Mouse (Mus musculus) kidney, adult 11 months (tissue): ENCODE measurements around the gene Slc16a11.

Source experiments
- DNase-seq: peaks from one replicate; pipeline ENCODE4 v3.0.0; 2022

Gene Slc16a11

DNA sequence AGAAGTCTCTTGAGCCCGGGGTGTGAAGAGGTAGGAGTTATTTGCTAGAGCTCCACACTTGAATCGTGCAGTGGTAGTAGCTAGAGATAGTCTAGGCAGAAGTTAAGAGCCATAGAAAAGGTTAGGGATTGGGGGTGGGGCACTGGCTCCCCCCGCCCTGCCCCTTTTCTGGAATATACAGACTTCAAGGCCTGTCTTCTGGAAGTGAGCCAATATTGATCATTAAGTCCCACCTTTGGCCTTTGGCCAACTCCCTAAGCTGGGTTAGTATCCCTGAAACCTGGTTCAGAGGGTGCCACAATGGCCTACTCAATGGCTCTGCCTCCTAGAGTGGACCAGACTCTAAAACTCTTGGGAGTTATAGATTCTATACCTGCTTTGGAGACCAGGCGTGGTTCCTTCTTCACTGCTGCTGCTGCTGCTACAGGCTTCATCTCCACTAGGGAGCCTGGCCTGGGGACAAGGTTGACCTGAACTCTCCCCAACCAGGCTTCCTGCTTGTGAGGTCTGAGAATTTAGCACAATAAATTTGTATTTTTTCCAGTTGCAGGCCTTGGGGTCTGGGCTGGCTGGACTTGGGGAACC, 15.2 kb downstream of the Slc16a11 start:
- DNase-seq = no peak

DNA sequence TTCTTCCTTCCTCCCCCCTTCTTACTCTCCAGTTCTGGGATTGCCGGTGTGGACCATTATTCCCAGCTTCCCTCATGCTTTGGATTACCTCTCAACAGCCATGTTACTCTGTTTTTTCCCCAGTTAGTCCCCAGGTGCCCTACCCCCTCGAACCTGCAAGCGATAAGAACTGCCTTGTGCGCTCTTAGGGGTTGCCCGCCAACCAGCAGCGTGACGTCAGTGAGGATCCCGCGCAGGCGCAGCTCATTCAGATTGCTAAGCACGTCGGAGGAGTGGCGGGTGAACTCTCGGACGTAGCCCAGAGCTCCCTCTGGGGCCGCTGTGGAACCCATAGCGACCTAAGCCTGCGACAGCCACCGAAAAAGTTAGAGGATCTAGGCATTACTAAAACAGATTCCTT, 16.3 kb downstream of the Slc16a11 start:
- peak; percentile 81 for DNase-seq

DNA sequence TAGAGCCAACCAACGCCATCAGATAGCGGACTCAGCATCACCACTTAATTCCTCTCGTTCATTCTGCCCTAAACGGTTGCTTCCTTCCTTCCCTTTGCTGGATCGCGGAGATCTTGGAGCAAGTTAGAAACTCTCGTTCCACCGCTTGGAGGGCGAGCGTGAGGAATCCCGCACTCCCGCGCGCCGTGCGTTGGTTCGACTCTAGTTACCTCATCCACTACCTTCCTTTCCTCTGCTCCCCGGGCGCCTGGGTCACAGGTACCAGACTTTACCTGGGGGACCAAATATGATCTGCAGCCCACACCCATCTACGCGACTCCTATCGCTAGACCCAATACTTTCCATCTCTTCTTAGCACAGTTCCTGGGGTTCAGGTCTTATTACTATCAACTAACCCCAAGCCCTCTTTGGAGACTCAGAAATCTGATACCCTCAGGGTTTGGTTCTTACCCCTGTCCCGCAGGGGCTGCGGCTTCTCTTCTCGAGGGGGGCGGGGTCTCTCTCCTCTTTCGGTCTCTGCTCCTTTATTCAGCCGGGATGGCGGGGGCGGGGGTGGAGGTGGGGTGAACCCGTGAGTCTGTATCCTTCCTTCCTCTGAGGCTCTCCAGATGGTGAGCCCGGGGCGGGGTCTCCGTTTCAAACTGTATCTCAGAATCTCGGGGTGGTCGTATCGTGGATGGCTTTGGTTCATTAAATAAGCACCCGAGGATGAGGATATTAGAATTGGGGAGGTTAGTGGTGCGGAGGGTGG, 16.9 kb downstream of the Slc16a11 start, which contains the start of gene Bcl6b:
Gene Bcl6b, minus strand, starts transcription at position 539 of the 751 bp plus-strand sequence.
- no peak for DNase-seq

DNA sequence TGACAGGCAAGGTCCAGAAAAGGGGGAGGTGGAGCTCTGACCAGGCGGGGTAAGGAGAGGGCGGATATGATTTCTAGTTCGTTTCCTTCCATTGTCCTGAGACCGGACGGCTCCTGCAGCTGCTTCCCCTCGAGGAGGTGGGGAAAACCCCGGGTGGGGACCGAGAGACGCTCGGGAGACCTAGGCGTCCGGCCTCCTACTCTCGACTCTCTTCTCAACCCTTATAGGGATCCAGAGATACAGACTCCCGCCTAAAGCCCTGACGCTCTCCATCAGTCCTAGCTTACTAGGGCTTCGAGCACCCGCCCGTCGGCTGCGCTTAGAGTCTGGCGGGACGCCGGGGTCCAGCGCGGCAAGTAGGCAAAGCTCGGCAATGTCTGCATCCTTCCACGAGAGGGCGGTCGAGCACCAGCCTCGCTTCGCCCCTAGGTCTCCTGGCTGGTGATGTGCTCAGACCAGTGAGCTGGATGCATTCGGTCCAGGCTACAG, 17.7 kb downstream of the Slc16a11 start:
- peak; percentile 75 for DNase-seq

DNA sequence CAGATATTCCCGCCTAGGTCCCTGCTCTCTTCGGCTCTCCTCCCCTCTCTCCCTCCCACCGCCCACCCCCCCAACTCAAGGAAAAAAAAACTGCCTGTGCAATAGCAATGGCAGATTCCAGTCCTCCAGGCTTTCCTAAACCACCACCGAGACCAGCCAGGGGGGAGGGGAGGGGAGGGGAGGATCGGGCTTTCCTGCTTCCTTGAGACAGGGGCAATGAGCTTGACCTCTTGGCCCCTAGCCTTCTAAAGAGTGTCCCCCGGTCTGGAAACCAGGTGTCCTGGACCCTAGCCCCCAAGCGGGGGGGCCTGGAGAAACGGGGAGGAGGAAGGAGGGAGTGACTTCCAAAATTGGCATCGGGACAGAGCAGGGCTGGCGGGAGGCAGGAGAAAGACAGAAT, 20.0 kb downstream of the Slc16a11 start:
- DNase-seq = no peak

DNA sequence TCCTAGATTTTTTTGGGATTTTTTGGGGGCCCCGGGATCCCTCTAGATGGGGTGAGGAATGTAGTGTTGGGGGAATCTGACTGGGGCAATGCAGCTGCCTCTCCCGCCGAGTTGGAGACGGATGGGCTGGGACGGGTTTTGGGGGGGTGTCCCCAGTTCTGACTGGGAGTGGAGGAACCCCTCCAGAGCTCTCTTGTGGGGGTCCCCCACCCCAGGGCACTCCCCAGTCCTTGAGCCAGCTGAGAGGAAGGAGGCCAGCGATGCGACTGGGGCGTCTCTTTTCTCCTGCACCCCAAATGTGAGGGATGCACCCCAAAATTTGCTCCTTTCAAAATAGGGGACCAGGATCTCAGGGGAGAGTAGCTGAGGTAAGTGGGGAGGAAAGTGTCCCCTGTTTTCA, 20.5 kb downstream of the Slc16a11 start:
- DNase-seq = no peak

DNA sequence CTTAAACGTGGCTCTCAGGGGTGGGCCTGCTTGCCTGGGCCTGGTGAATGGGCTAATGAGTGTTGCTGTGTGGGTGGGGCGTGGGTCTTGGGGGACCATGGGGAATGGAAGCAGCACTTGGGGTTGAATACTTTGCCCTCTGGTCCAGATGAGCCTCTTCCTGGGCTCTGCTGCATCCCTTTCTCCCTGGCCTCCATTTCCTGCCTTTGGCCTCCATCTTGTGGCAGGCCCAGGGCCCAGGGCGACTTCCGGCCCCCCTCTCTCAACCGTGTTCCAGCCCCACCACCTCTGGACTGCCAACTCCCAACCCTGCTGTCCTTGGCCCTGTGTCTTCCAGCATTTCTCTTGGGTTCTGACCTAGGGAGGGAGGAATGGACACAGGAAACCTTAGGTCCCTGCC, 21.5 kb downstream of the Slc16a11 start:
- no peak for DNase-seq

DNA sequence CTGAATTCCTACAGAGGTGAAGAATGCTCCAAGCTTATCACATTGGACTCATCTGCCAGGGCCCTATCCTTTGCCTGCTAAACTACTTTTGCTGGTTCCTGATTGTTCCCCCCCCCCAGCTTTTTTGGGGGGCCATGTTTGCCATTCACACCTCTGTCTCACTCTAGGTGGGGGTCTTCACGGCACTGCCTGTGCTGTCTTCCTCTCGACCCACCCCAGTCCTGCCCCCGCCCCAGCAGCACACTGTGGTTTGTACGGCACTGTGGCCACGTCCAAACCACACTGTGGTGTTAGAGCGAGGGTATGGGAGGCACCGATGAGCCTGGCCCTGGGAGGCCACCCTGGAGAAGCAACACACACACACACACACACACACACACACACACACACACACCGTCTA, 21.9 kb downstream of the Slc16a11 start:
- DNase-seq = no peak

DNA sequence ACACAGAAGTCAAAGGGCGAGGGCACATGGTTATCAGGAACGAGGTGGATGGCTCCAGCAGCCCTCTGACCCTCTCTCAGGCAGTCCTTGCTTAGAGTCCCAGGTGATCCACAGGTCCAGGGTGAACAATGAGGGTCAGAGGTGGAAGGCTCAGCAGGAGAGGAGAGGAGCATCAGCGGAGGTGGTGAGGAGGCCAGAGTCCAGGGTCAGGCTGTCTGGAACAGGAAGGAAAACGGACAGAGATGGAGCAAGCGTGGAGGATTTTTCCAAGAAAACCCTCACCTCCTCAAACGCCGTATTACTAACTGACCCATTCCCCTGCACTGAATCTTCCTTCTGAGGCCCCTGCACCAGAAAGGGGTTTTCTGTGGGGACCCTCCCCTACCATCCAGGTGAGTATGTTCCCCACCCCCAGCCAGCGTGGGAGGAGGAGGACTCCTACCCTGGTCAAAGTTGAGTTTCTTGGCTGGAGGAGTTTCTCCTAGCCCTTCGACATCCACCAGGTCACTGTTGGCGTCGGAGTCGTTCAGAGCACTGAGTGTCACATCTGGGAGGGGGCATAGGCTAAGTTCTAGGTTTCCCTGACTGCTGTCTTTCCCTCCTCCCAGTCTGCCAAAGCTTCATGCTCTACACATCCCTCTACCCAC, 22.8 kb downstream of the Slc16a11 start:
- DNase-seq = peak; percentile 67

DNA sequence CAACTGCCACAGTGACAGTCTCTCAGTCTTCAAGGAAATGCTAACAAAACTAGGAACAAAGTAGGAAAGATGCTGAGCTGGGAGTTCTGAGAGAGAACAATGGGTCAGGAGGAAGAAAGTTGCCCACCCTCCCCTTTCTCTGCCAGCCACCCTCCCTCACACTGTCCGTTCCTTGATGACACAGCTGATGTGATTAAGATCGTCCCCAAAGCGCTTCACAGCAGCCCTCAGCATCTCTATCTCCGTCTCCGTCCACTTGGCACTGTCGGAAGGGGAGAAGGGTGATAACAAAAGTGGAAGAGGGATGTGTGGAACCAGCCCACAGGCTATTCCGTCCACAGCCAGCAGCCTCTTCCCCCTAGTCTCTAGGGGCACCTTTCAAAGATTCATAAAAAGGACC, 24.2 kb downstream of the Slc16a11 start:
- DNase-seq = no peak

DNA sequence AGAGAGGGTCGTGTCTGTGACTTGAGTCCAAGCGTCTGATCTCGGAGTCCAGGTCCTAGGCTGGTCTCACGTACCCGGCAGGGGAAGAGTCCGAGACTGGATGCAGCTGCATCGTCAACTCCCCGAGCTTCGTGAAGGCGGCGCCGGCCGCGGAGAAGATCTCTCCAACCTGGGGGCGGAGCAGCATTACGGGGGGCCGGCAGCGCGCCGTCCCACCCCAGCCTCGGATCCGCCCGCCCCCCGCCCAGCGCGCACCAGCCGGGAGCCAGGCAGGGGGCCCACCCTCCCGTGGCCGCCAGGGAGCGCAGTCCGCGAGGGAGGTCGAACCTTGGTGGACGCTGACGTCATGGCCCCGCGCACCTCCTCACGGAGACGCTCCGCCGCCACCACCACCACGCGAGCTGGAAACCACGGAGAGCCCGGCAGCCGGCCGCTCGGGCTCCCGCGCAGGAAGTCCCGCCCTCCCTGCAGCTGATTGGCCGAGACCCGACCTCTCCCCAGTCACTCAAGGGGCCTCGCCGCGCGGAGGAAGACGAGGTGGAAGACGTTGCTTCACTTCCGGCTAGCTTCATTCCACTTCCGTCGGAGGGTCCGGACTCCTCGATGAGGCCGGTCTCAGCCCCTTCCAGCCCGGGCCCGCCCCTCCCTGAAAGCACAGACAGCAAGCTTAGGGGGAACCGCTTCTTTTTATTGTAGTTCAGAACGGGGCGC, 25.1 kb downstream of the Slc16a11 start, which contains the start of gene 0610010K14Rik:
Gene 0610010K14Rik, minus strand, starts transcription at position 458 of the 711 bp plus-strand sequence.
- peak; percentile 97 for DNase-seq

DNA sequence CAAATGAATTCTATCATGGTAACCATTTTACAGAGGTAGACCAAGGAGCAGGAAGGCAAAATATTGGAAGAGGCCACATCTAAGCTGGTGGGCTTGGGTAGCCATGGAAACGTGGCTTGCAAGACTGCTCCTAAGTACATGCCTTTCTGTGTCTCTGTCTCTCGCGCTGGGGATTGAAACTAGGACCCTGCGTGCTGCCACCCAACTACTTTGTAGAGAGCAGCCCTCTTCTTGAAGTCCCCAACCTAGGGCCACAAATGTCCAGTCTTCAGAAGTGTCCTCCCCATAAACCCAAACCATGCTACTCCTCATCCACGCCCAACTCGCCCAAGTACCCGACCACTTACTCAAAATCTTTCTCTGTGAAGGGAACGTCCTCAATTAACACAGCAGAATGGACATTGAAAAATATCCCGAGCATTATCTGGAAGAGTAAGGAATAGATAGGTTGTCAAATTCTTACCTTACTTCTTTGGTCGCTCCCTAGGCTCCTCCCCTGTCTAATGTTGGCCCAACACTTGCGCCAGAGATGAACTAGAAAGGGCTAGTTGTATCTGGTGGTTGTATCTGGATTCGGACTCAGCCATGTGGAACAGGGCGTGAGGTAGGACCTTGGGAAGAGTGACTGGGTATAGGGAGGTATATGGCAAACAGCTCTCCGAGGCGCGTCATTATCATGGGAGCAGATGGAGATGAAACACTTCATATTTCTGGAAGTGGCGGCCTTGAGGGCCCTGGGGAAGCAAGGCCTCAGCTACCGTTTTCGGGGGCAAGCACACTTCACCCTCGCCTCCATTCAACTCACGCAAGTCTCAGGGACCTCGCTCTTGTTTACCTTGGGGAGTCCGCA, 26.3 kb downstream of the Slc16a11 start:
- DNase-seq = peak; percentile 45

DNA sequence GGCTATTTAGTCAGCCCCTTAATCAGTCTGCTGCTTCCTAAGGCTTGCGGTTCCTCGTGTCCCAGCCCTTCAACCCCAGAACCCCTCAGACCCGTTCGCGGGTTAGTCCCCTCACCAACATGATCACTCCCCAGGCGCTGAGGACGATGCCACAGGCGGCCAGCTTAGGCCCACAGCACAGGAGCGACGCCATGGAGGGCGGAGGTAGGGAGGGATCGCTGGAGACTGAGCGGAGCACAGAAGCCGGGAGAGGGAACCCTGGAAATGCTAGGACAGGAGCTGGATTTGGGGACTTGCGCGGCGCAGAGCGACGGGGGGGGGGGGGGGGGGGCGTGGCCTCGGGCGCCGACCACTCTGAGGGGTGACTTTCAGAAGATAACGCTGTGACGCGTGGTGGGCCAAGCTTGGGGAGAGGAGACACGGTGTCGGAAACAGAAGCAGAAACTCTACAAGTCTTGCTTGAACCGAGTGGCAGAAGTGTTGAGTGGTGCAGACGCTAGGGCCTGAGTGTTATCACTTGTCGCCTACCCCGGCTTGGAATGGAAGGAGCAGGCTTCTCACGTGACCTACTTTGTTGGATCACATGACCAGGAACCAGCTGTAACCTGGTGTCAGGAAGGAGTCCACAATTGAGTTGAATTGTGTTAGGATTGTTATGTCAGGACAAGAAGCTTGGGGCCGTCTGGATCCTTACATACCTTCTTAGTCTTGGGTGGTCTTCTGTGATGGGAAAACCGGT, 27.2 kb downstream of the Slc16a11 start, which contains the start of the genes Gm21988 and Rnasek:
Gene Gm21988, minus strand, starts transcription at position 290 of the 739 bp plus-strand sequence.
Gene Rnasek, minus strand, starts transcription at position 302 of the 739 bp plus-strand sequence.
- peak; percentile 86 for DNase-seq

DNA sequence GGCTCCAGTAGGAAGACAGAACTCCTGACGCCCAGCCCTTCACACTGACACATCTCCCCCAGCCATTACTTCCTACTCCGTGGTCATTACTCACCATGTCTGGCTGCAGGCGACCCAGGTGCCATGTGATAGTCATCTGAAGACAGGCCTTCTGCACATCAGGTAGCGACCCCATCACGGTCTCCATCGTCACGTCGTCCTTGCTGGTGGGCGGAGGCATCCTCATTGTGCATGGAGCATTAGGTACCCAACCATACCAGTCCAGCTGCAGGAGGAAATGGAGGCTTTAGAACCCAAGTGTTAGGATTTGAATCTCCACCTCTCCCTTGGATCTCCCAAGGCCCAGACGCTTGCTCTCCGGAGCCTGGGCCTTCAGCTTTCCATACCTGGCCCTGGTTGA, 30.0 kb downstream of the Slc16a11 start:
- no peak for DNase-seq

DNA sequence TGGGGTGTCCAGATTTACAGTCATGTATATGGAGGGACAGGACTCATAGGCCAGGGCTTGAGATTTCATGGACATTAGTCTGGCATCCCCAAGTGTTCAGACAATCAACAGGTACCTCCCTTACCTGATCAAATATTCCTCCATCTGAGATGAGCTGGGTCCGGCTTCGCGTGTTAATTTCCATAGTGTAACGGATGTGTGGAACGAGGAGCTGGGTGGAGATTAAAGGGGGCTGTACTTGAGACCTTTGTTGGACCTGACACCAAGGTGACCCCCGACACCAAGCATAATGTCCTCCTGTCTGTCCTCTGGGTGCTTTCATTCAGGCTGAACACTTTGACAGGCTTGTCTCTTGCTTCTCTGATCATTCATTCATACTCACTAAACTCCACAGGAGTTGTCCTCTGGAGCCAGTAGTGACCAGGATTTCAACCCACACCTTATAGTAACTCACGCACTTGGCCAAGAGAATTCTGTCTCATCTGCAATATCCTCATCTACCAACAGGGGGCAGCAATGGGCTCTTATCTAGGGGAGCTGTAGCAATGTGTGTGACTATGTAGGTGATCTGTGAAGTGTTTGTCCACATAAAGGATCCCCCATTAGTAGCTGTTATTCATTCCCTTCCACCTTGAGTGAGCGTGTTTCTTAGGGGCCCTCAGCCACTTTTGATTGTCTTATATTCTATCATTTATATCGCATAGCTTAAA, 34.7 kb downstream of the Slc16a11 start:
- DNase-seq = no peak

DNA sequence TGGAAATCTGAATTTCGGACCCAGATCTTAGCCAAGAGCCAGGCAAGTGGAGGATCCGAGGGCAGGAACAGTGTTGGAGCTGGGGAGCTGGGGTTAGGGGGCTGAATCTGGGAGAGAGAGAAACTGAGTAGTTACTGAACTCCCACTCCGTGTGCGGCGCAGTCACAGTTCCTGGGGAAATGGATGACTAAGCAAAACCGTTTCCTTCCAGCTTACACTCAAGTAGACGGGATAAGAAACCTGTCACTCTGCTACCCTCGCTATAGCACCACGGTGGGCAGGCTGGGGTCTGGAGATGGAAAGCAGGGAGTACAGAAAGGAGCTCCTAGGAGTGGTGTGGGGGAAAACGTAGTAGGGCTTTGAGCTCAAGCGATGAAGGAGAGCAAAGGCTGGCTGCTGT, 37.6 kb downstream of the Slc16a11 start:
- DNase-seq = no peak

DNA sequence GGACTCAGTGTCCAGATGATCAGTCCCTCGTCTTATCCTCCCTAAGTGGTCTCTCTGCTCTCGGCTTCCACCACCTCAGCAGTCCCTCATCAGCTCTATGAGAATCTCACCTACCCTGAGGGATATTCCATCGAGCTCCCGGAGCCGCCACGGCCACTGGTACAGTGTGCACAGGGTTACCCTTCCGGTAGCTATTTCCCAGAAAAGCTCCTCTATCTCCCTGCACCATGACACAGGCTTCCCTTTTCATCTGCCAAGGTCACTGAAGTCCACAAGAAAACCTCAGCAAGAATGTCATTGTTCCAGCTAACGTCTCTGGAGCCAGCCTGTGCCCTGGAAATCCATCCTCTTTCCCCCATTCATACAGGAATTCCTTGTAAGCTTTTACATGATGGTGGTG, 39.3 kb downstream of the Slc16a11 start:
- no peak for DNase-seq

DNA sequence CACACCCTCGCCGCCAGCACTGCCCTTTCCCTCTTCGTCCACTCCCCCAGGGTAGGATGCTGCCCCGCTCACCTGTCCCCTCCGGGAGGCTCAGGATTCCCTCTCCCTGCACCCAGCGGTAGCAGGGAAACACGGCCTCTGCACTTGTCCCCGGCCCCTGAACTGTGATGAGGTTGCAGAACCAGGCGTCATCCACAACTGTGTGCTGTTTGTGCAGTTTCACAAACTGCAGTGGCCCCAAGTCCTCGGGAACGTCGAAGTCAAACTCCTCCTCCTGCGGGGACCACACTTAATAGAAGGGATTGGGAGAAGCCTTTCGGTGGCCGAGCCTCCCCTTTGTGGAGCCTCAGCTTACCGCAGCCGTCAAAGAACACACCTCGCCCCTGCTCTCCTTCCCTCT, 41.8 kb downstream of the Slc16a11 start:
- DNase-seq = no peak

DNA sequence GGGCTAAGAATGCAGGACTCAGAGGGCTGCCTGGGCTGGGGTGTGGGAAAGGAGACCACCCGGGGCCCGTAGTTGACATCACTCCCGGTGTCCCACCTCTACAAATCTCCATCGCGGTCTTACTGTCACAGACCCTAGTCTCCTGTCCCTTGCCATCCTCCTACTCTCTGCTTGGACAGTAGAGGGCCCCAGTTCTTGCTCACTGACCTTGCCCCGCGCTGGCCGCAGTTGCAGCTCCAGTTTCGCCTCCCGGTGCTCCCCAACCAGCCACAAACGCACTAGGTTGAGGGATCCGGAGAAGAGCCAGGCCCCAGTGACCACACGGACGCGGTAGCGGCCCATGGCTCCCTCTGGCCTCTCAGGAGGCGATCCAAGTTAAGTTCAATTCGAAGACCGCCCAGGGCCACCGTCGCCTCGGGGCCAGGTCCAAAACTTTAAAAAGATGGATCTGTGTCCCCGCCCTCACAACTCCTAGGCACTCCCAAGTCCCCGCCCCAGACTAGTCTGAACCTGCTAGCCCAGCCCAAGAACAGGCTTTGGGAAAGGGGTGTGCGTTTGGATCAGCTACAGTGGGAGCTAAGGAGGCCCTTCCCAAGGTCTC, 42.5 kb downstream of the Slc16a11 start, which contains the start of gene Alox12:
Gene Alox12, minus strand, starts transcription at position 423 of the 601 bp plus-strand sequence.
- DNase-seq = peak; percentile 59

DNA sequence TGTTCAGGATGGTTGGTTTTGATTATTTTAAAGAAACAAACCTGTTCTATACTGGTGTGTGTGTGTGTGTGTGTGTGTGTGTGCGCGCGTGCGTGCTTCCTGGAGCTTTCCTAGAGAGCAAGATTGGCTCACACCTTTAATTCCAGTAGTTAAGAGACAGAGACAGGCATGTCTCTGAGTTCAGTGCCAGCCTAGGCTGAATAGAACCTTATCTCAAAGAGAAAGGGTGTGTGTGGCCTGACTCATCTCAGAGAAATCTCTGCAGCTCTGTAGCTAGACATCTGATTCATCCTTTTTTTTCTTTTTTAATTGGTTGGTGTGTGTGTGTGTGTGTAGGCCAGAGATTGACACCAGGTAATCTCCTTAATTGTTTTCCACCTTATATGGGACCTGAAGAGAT, 46.5 kb downstream of the Slc16a11 start:
- DNase-seq = no peak
